Mouse (Mus musculus) layer of hippocampus, postnatal 36 days (tissue): ENCODE measurements at regions not wholly inside any gene's neighbourhood (a gene's known extent, or its start where the extent isn't known, plus 50 kb on each side); places are given as distances from the start of the nearest gene placed in this dataset.
"Not testable (repeated sequence)": the region's sequence is repeated elsewhere in the genome, so short reads cannot be mapped to it uniquely, and the experiment has no call there.

Source experiments
- DNase-seq, 2 experiments: peaks; one replicate each; pipeline ENCODE4 v3.0.0; 2022

- peak in 1 of 2 experiments; percentile 44 for DNase-seq
These were observed 99.3 kb upstream of the Bmp2k start for GRCm38 (mm10) chr5:96898120-96898672.

DNA sequence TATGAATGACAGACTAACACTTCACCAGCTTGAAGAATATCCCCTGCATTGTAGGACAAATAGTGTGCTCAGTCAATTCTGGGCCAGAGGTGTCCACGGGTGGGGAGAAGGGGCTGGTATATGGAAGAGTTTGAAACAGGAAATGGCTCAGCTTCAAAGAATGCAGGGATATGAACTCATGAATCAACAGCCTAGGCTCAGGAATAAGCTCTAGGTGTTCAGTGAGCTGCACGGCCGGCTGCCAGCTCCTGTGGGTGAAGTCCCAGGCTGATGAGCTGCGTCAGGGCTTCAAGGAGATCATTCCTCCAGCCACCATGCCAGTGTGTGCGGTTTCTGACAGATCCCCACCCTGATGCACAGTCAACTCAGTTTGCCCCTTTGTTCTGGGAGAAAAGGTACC lies 98.8 kb upstream of the Bmp2k start:
- DNase-seq = no peak

DNA sequence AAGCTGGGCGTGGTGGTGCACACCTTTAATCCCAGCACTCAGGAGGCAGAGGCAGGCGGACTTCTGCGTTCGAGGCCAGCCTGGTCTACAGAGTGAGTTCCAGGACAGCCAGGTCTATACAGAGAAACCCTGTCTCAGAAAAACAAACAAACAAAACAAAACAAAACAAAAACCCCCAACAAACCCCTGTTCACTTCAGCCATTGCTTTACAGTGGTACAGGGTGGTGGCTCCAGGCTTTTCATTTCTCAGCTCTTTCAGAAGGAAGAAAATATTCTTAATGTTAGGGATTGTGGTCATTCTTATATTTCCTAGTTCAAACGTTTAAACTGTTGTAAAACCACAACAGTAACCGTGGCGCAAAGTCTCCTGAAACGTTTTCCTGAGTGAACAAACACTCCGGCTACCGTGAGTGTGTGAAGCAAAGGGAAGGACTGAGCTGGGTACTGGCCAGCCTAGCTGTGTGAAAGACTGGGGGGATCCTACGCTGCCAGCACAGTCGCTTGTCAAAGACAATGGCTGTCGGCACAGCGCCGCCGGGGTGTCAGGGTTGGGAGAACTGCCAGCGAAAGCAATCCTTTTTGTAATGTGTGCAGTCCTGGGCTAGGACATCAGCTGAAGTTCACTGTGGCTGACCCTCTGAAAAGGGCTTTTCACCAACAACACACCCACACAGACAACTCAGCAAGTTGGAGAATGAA lies 91.8 kb upstream of the Bmp2k start:
- peak; percentile 43 for DNase-seq

- DNase-seq = not testable (repeated sequence)
These were observed 89.1 kb upstream of the Bmp2k start for GRCm38 (mm10) chr5:96908371-96908770.

DNA sequence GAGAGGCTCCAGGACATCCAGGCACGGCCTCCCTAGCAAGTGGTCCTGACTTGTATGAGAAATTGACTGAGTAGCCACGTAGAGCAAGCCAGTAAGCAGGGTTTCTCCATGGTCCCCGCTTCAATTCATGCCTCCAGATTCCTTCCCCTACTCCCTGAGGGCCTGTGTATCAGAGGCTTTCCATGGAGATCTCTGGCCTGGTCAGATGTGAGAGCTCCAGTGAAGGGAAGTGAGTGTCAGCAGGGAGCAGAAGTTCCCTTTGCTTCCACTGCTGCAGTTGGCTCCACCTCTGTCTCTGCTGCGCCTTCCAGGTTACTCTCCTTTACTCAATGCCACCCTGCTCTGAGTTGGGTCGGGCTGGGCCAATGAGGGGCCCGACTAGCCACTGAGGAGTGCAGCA lies 88.3 kb upstream of the Bmp2k start:
- DNase-seq = no peak

GRCm38 (mm10) chr5:96911550-96912253 lies 85.8 kb upstream of the Bmp2k start:
- DNase-seq = peak; percentile 22 to 36

- no peak for DNase-seq
These were observed 85.2 kb upstream of the Bmp2k start for GRCm38 (mm10) chr5:96912254-96912635.

GRCm38 (mm10) chr5:96912781-96913180 lies 84.7 kb upstream of the Bmp2k start:
- DNase-seq = no peak

GRCm38 (mm10) chr5:96913711-96914110 lies 83.8 kb upstream of the Bmp2k start:
- no peak for DNase-seq

DNA sequence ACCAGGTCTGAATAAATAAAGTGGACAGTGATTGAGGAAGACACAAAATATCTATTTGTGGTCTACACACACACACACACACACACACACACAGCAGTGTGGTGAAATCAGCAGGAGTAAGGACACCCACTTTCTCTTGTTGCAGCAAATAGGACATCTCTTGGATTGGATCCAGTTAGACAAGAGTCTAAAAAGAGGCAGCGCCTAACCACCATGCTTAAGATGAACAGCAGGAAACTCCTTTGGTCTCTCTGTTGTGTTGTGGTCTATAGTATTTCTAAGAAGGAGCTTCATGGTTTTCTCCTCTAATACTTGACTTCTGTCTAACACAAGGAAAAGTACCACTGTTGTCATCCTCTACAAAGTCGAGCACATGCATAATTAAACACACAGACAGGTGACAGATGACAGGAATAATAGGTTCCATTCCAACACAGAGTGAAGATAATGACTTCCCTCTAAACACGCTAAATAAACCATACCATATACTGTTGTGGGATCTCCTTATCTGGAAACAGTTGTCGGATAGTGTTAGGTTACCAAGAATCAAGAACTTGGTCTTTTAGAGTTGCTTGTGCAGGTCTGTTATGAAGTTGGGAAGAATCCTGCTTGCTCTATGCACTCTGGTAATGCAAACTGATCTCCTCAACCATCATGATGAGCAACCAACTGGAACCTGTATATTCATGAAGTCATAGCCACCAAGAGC lies 82.6 kb upstream of the Bmp2k start:
- DNase-seq = no peak

DNA sequence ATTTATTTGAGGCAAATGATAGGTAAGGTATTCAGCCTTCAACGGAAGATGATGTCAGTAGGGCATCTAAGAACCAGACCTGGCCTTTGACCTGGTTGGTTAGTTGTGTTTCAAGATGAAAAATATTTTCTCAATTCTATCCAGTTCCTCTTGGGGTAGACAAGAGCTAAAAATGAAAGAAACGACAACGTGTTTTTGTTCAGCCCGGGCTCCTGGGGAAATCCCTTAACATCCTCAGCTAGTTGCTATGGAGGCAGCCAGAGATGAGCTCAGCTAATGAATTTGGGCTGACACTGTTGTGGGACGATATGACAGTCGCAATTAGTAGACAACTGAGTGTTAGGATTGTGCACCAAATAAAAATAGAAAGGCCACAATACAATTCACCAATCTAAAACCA lies 80.6 kb upstream of the Bmp2k start:
- no peak for DNase-seq

DNA sequence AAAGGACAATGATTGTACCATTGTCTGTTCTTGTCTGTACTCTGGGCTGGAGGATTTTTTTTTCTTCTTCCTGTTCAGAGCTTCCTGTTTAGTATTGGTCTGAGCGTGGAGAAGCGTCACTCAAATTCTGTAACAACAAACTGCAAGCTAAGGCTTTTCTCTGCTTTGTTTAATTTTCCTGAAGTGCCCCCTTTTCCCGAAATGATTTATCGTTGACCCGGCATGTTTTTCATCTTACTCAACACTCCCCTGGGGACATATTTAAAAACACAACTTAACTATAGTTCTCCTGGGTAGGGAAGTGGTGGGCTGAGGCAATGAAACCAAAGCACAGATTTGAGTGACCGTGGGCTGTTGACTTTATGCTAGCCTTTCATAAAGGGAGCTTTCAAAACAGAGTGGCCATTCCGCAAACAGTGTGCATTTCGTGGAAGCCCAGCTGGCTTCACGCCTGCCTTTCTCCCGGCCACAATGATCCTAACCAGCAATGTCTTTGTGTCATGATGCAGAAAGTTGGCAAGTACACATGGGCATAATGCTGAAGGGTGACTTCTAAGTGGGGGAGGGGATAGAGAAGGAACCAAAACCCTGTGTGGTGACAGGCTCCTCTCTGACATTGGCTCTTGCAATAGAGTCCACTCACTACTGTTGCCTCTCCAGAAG lies 79.8 kb upstream of the Bmp2k start:
- peak in 1 of 2 experiments; percentile 37 for DNase-seq

GRCm38 (mm10) chr5:96919149-96919548 lies 78.3 kb upstream of the Bmp2k start:
- DNase-seq = no peak

DNA sequence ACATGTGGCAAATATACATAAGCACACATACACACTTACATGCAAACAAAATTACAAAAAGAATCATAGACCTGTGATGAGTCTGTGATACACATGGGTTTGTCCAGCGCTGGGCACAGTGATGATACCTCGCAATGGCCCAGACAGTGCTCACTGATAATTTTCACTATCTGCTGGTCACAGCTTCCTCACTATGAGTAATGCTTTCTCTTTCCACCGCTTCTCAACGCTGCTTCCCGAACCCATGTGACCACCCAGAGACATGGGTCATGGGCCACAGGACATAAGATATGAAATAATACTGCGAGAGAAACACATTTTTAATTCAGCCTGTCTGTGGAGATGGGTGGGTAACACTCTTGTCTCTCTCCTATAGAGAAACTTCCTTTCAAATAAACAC lies 76.5 kb upstream of the Bmp2k start:
- no peak for DNase-seq

DNA sequence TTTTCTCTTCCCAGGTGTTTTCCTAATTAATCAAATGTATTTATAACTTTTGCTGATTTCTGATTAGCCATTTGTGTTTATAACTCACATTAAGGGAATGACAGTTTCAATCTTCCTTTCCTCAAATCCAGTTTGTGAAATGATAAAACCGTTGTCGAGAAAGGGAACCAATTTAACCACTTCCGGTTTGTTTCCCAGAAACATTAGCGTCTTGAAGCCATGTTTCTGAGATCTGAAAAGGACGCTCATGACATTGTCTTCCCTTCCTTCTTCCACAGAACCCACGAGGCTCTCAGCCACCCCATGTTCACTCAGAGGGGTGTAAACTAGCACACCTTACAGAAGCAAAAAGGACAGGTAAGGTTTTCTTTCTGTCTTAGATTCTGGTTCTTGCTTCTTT lies 76.0 kb upstream of the Bmp2k start:
- DNase-seq = no peak

DNA sequence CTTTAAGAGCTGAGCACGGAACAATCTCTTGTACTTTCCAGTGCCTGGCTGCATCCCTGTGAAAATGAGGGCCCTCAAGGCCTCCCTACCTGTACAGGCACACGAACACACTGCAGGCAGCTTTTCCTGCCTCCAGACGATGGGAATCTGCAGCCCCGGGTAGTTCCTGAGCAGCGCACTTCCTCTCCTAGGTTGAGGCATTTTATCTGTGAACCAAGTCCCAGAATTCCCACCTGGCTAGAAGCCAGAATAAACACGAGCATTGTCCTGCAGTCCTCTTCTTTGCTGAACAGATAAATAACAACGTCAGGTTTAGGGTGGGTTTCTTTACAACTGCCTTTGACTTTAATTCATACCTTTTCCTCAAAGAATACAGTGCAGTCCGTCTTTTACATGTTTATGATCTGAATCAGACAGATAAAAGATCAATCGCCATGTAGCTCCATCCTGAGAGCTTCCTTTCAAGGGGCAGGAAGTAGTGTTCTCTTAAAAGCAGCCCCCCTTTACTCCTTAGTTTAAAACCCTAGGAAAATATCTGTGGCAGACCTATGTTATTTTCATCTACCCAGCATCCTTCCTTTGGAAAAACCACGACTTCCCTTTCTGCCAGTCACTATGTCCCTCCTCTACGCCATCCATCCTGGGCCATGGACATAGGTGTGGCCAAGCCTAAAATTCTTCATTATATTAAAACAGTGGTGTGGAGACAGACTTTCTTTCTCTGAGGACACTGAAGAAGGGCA lies 75.3 kb upstream of the Bmp2k start:
- DNase-seq = no peak

DNA sequence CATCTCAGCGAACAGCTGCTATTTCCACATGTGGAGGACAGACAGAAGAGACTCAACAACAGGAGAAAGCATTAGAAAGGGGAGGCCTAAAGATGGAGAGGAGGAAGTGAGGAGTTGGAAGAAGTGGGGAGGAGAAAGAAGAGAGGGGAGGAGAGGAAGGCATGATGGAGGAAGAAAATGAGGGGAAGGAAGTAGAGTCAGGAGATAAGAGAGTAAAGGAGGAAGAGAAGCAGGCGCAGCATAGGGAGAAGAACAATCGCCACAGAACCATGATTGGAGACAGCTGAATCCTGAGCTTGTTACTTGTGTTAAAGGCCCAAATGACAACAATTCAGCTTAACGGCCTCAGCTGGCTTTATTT lies 74.8 kb upstream of the Bmp2k start:
- DNase-seq = no peak

DNA sequence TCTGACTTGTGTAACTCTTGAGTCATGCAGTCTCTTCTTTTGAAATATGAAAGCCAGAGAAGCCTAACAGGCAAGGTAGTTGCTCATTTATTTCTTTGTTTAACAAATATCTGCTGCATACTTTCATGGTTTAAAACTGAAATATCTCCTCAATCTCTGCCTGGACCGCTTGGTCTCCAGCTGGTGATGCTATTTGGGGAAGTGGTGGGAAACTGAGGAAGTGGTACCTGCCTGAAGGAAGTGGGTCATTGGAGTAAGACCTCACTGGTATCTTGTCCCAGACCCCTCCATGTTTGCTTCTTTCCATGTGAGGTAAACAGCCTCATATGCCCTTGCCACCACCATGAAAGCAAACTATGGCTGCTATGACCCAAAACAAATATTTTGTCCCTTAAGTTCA lies 74.0 kb upstream of the Bmp2k start:
- DNase-seq = no peak

GRCm38 (mm10) chr5:96924736-96925429 lies 72.6 kb upstream of the Bmp2k start:
- no peak for DNase-seq

GRCm38 (mm10) chr5:96925943-96926342 lies 71.5 kb upstream of the Bmp2k start:
- no peak for DNase-seq

DNA sequence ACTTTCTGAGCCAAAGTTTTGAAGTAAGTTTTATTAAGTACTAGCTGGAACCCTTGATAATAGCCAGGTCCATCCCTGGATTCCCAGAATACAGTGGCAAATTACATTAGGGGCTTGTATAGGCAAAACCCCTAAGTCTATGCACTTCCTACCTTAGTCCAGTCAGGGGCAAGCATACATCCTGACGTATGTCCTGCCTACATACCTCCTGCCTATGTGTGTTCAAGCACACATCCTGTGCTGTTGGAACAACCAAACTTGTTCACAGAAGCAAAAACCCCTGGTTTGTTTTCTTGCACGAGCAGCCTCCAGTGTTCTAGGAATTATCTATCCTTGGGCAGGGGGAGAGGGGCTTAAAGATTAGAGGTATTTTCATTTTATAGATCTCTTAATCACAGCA lies 66.4 kb upstream of the Bmp2k start:
- no peak for DNase-seq
